In the genomic region with DNA sequence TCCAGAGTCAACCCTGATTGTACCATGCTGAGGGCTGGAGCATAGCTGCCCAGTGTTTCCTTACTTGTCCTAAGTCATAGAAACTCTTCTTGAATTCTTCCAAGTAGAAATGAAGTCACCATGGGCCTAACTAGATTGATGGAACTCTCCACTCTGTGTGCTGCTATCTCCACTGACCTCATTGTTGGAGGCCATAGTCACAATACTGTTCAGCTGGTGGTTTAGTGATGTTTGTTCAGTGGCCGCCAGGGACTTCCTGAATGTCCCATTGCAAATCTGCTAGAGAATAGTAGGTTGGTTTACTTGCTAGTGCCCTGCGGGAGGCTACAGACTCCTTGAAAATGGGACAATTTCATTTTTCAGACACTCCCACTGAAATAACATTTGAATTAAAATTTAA, we compare ENCODE assay signal across 13 mouse cellular contexts.
DNase-seq lines count a peak whose midpoint lies in the region.
"Had no signal": no experiment of that assay in that cellular context is flagged by ENCODE, and none has a peak within 500 bp of the region (broad histone marks: within the 10 kb centered on the region; RNA-seq: fewer than 3 reads in every experiment).

No protein-coding gene starts in this region.

- DNase-seq in adrenal gland, adult (ENCODE audit: inconsistent age in 2 of 2, low spot score in 1 of 2): peak; percentile 43 to 79
- no peak for DNase-seq in adrenal gland, adult 18-20 months (ENCODE audit: low spot score in 2 of 2)
- peak; percentile 45 for DNase-seq in adrenal gland, adult 8-10 months
- no peak for DNase-seq in adrenal gland, postnatal 25 days
- DNase-seq in heart, adult 11 months: peak; percentile 86
- DNase-seq in heart, postnatal 25 days (ENCODE audit: low spot score): no peak
- no peak for DNase-seq in testis, postnatal 14 days (ENCODE audit: low spot score)
- DNase-seq: cerebellum, adult 11-12 months; cerebellum, adult 2 months; cerebellum, adult 9-10 months; cerebellum, postnatal 10 days; cerebellum, postnatal 25 days; forebrain, postnatal 0 days had no signal

- intact Hi-C loops in heart, postnatal 25 days (cut with DNase I): no loop called here

Comparison
In these comparisons a context has a peak if more than half of its experiments do, and no peak if none do; other contexts are left out.
1. DNase-seq: peak in adrenal gland, adult (2 of 2), adrenal gland, adult 8-10 months (single experiment) and heart, adult 11 months (single experiment); none in adrenal gland, adult 18-20 months (0 of 2), adrenal gland, postnatal 25 days (single experiment), heart, postnatal 25 days (single experiment) and testis, postnatal 14 days (single experiment).